Mouse (Mus musculus) effector memory CD4-positive, alpha-beta T cell, adult 5 months (primary cell): ENCODE data around the gene Slco1a1. TPM values are rescaled to one million over a fixed set of nuclear protein-coding genes. Genes with fewer than 3 reads are reported as not detected.

Source experiments
- polyA plus RNA-seq: library from polyadenylated mRNA; unstranded; fragments of 100-300 nt; shearing (Covaris generic); gene quantifications from one replicate; pipeline ENCODE4 v1.2.1, GENCODE M21; 2017

The Slco1a1 gene
- polyA plus RNA-seq: not detected

GRCm38 (mm10) chr6:141946862-141947261, at the start of gene Slco1a1:
TSS of gene Slco1a1 (minus strand) at chr6:141946962.

Other genes starting within 250 kb of the Slco1a1 start
- gene Gm5724, start 173.2 kb downstream of the Slco1a1 start, polyA plus RNA-seq: not detected
- gene Slco1a4, start 90.8 kb downstream of the Slco1a1 start, polyA plus RNA-seq: 0.19 TPM
- gene Gm6614, start 64.5 kb upstream of the Slco1a1 start, polyA plus RNA-seq: not detected